Comparison of ENCODE assay signal across 8 mouse cellular contexts in the genomic region with DNA sequence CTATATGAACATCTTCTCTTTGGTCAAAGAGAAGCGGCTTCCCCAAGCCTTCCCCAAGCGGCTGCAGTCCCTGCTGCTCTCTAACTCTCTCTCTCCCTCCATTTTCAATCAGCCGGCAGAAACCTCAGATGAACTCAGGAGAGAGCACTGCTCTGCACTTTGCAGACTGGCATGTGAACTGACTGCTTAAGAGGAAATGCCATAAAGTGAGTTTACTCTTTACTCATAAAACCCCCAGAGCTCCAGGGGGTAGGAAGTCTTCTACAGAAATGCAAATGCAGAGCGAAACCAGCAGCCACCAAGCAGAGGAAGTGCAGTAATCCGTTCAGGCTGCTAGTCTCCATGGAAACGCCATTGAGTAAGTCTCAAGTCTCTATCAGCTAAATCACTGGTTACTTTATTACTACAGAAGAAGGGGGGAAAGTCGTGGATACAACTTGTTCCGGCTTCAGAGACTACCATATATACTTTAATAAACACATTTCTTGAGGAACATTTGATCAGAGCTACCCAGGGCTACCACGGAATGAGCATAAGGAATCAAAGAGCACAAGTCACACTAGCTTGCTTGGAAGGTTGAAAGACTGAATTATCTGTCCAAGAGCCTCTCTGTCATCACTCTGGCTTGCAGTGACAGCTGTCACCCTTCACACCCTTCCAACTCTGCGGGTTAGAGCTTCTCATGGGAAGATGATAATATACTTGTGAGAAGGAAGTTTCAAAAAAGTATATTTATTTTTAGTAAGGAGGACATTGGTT. TPM values are rescaled to one million over a fixed set of nuclear protein-coding genes. Genes with fewer than 3 reads are reported as not detected.
DNase-seq lines count a peak whose midpoint lies in the region; ATAC-seq and TF ChIP-seq lines count a peak whose summit lies in the region.

No protein-coding gene starts in this region.

- no peaks in the 10 kb centered on the region for H3K9me3 ChIP-seq in heart, embryonic 16.5 days (replicated peaks; ENCODE audit: control insufficient read depth, low read length)
- H3K9me3 ChIP-seq in liver, postnatal 0 days (ENCODE audit: low read length): no peaks in the 10 kb centered on the region
- H3K9me3 ChIP-seq in neural tube, embryonic 12.5 days: no peaks in the 10 kb centered on the region

- peak; percentile 55 for ATAC-seq in heart, embryonic 16.5 days (replicated peaks; ENCODE audit: extremely low read depth, insufficient read depth, low FRiP score)
- peak; percentile 75 for ATAC-seq in liver, postnatal 0 days
- peak; percentile 87 for ATAC-seq in neural tube, embryonic 12.5 days (ENCODE audit: low FRiP score, low read depth)

- TF ChIP-seq EP300 in liver, postnatal 0 days (IDR thresholded peaks at IDR 0.05; ENCODE audit: low read depth): no peak

- TF ChIP-seq CTCF in liver, postnatal 0 days (IDR thresholded peaks at IDR 0.05; ENCODE audit: low read depth): no peak

- H3K4me3 ChIP-seq in heart, embryonic 16.5 days (ENCODE audit: low read length): peak overlapping the region; percentile 11; the same call in 1 of the 2 replicates
- peak overlapping the region; percentile 17; the same call in 1 of the 2 replicates for H3K4me3 ChIP-seq in liver, postnatal 0 days (ENCODE audit: low read depth, low read length)
- no peak overlapping the region for H3K4me3 ChIP-seq in neural tube, embryonic 12.5 days

- peaks cover 7% of the 10 kb centered on the region; the same call in 1 of the 2 replicates for H3K36me3 ChIP-seq in heart, embryonic 16.5 days (ENCODE audit: control insufficient read depth, insufficient read depth)
- H3K36me3 ChIP-seq in liver, postnatal 0 days (replicated peaks; ENCODE audit: insufficient read depth, low read length): no peaks in the 10 kb centered on the region
- H3K36me3 ChIP-seq in neural tube, embryonic 12.5 days: no peaks in the 10 kb centered on the region

- H3K4me2 ChIP-seq in heart, embryonic 16.5 days (ENCODE audit: low read depth, low read length): peak overlapping the region; percentile 29
- H3K4me2 ChIP-seq in liver, postnatal 0 days (ENCODE audit: low read depth, low read length): peak overlapping the region; percentile 36
- peak overlapping the region; percentile 41 for H3K4me2 ChIP-seq in neural tube, embryonic 12.5 days (replicated peaks)

- no peaks in the 10 kb centered on the region for H3K27me3 ChIP-seq in heart, embryonic 16.5 days (ENCODE audit: control insufficient read depth, insufficient read depth, low read length)
- no peaks in the 10 kb centered on the region for H3K27me3 ChIP-seq in liver, postnatal 0 days (ENCODE audit: insufficient read depth, low read length)
- peaks cover 16% of the 10 kb centered on the region for H3K27me3 ChIP-seq in neural tube, embryonic 12.5 days (replicated peaks)

- peaks cover 11% of the 10 kb centered on the region for H3K4me1 ChIP-seq in heart, embryonic 16.5 days (ENCODE audit: control insufficient read depth, insufficient read depth, low read length)
- peaks cover 7% of the 10 kb centered on the region; the same call in 1 of the 2 replicates for H3K4me1 ChIP-seq in liver, postnatal 0 days (ENCODE audit: insufficient read depth)
- peaks cover 10% of the 10 kb centered on the region for H3K4me1 ChIP-seq in neural tube, embryonic 12.5 days

- WGBS in heart, embryonic 16.5 days: 10% methylated on average over 10 of the region's 10 CpGs
- 7% methylated on average over 10 of the region's 10 CpGs for WGBS in liver, postnatal 0 days (ENCODE audit: insufficient replicate concordance)
- 1% methylated on average over 10 of the region's 10 CpGs for WGBS in neural tube, embryonic 12.5 days

- no peak overlapping the region for H3K9ac ChIP-seq in heart, embryonic 16.5 days (ENCODE audit: low read length)
- H3K9ac ChIP-seq in liver, postnatal 0 days (replicated peaks): peak overlapping the region; percentile 39; the same call in 1 of the 2 replicates
- no peak overlapping the region for H3K9ac ChIP-seq in neural tube, embryonic 12.5 days

- H3K27ac ChIP-seq in heart, embryonic 16.5 days (ENCODE audit: low read length): 0 out of 2 replicates have a peak overlapping the region, but pooled peaks have one; percentile 29
- peak overlapping the region; percentile 83 for H3K27ac ChIP-seq in liver, postnatal 0 days (ENCODE audit: low read depth)
- H3K27ac ChIP-seq in neural tube, embryonic 12.5 days: no peak overlapping the region

- peak; percentile 31 to 41 for DNase-seq in frontal cortex, postnatal 10 days (ENCODE audit: low spot score in 2 of 2)
- no peak for DNase-seq in frontal cortex, postnatal 14 days (ENCODE audit: low spot score in 2 of 2)
- DNase-seq in embryo, embryonic 11 days: peak; percentile 84
- peak; percentile 49 for DNase-seq in kidney, postnatal 10 days
- DNase-seq in liver, postnatal 0 days: peak; percentile 33
- peak; percentile 79 for DNase-seq in thymus, postnatal 0 days (ENCODE audit: low spot score)

RNA-seq across cellular contexts. Expression of a gene that starts 38.8 kb away (rescaled TPM):
- 16.3 and 20.2 TPM in 2 replicates for polyA plus RNA-seq in heart, embryonic 16.5 days (2015; fragmentation: Nextera tagmentation; extraction: Ambion mirVana)
- polyA plus RNA-seq in liver, postnatal 0 days (2015; fragmentation: Nextera tagmentation; extraction: Ambion mirVana): 13.3 and 14.0 TPM in 2 replicates
- 10.2 and 12.0 TPM in 2 replicates for polyA plus RNA-seq in neural tube, embryonic 12.5 days (2016; fragmentation: Nextera tagmentation; extraction: Ambion mirVana)
- polyA plus RNA-seq in thymus, postnatal 0 days (2015; fragmentation: Nextera tagmentation; extraction: Ambion mirVana): 96.5 and 107 TPM in 2 replicates

Comparison
In these comparisons a context has a peak if more than half of its experiments do, and no peak if none do; other contexts are left out.
1. DNase-seq: peak in frontal cortex, postnatal 10 days (2 of 2), embryo, embryonic 11 days (single experiment), kidney, postnatal 10 days (single experiment), liver, postnatal 0 days (single experiment) and thymus, postnatal 0 days (single experiment); none in frontal cortex, postnatal 14 days (0 of 2).
2. Peak in every context shown above with its lines, with median percentiles within 50 percentile points of each other: ATAC-seq and H3K4me2 ChIP-seq.